Mouse (Mus musculus) heart, embryonic 16.5 days (tissue): ENCODE data around the gene Pxylp1. TPM values are rescaled to one million over a fixed set of nuclear protein-coding genes. Genes with fewer than 3 reads are reported as not detected.

ENCODE experiments used
- ATAC-seq: fragments of 200-750 bp; cut with Nextera tagmentation; replicated peaks from 2 replicates; pipeline ENCODE4 v1.8.0; 2017; ENCODE audit warnings: moderate number of reproducible peaks; ENCODE audit not compliant: insufficient read depth, low FRiP score; ENCODE audit errors: extremely low read depth
- H3K27ac ChIP-seq: fragments of 300-500 bp; sonication (generic); 2 replicates; pipeline ENCODE4 v1.5.1; 2014; ENCODE audit warnings: mild to moderate bottlenecking, low read length, control low read depth, moderate library complexity
- H3K27me3 ChIP-seq: fragments of 300-500 bp; sonication (generic); 2 replicates; pipeline ENCODE4 v1.6.1; 2014; ENCODE audit warnings: low read length, mixed read lengths; ENCODE audit not compliant: control insufficient read depth, insufficient read depth
- H3K36me3 ChIP-seq: fragments of 300-500 bp; sonication (generic); 2 replicates; pipeline ENCODE4 v1.6.1; 2014; ENCODE audit not compliant: control insufficient read depth, insufficient read depth
- H3K4me1 ChIP-seq: fragments of 300-500 bp; sonication (generic); 2 replicates; pipeline ENCODE4 v1.6.1; 2014; ENCODE audit warnings: low read length, mixed read lengths; ENCODE audit not compliant: control insufficient read depth, insufficient read depth
- H3K4me2 ChIP-seq: fragments of 300-500 bp; sonication (generic); 2 replicates; pipeline ENCODE4 v1.6.1; 2014; ENCODE audit warnings: low read depth, mild to moderate bottlenecking, control low read depth, low read length
- H3K4me3 ChIP-seq: fragments of 300-500 bp; sonication (generic); 2 replicates; pipeline ENCODE4 v1.5.1; 2014; ENCODE audit warnings: mild to moderate bottlenecking, control low read depth, low read length
- H3K9ac ChIP-seq: fragments of 300-500 bp; sonication (generic); 2 replicates; pipeline ENCODE4 v1.6.1; 2014; ENCODE audit warnings: low read length, control low read depth
- H3K9me3 ChIP-seq: fragments of 300-500 bp; sonication (generic); replicated peaks from 2 replicates; pipeline ENCODE4 v1.6.1; 2016; ENCODE audit warnings: low read length; ENCODE audit not compliant: control insufficient read depth
- WGBS: fragments of 180-500 bp; shearing (Covaris S2); extraction: QIAGEN DNeasy Blood & Tissue Kit; methylation state at CpG from one replicate; pipeline ENCODE4 v1.1.7; 2014; 5-methylcytosine and 5-hydroxymethylcytosine counted together
- polyA plus RNA-seq: library from polyadenylated mRNA; unstranded; fragments of >200 nt; fragmentation: Nextera tagmentation; extraction: Ambion mirVana; gene quantifications from 2 replicates; pipeline ENCODE4 v1.2.1, GENCODE M21; 2015

The Pxylp1 gene
- polyA plus RNA-seq, 1 experiment from 2014 or later, result 25.8 TPM

DNA sequence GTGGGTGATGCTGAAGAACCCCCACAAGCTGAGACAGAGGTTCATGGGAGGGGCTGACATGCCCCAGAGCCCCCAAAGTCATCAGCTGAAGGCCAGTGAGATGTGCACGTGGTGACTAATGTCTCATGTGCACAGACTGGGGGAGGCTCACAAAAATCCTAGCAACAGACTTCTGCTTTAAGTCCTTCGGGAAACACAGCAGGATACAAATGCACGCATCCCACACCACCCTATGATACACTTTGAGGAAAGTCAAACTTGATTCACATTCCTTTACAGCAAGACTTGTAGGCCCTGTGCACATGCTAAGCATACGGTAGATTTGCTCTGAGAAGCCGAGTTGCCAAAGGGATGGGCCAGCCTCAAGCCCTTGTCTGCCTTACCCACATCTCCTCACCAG lies 53.1 kb downstream of the Pxylp1 start:
- ATAC-seq, result 0 out of 2 replicates have a peak, but pooled peaks have one; percentile 4
- no peak overlapping the region for H3K4me2 ChIP-seq
- H3K36me3 ChIP-seq, result 0 out of 2 replicates have a peak, but pooled peaks cover 2% of the 10 kb centered on the region
- no peak overlapping the region for H3K27ac ChIP-seq
- H3K9me3 ChIP-seq, result no peaks in the 10 kb centered on the region; the same call in 1 of the 2 replicates
- WGBS, result 87% methylated on average over 5 of the region's 5 CpGs
- no peak overlapping the region for H3K9ac ChIP-seq
- no peaks in the 10 kb centered on the region for H3K4me1 ChIP-seq
- no peak overlapping the region for H3K4me3 ChIP-seq
- no peaks in the 10 kb centered on the region for H3K27me3 ChIP-seq

DNA sequence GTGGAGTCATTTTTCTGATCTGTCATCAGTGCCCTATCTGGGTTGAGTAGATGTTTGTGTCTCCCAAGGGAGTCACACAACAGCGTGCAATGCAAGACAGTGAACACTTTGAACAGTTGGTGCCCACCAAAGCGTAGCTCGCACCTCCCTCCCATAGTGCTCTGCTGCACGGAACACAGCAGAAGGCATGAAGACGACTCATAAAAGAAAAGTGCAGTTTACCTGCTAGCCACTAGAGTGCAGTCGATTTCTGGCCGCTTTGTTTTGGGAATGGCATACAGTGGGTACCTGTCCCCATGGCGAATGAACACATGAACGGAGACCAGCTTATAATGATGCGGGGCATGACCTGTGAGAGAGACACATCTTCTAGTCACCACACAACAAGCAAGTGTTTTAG lies 53.6 kb downstream of the Pxylp1 start:
- H3K4me3 ChIP-seq, result no peak overlapping the region
- H3K9ac ChIP-seq, result no peak overlapping the region
- H3K27ac ChIP-seq, result no peak overlapping the region
- no peaks in the 10 kb centered on the region; the same call in 1 of the 2 replicates for H3K9me3 ChIP-seq
- WGBS, result 32% methylated on average over 10 of the region's 10 CpGs
- no peaks in the 10 kb centered on the region for H3K27me3 ChIP-seq
- 0 out of 2 replicates have a peak, but pooled peaks cover 2% of the 10 kb centered on the region for H3K36me3 ChIP-seq
- peak; percentile 33; the same call in 1 of the 2 replicates for ATAC-seq
- no peaks in the 10 kb centered on the region for H3K4me1 ChIP-seq
- no peak overlapping the region for H3K4me2 ChIP-seq

DNA sequence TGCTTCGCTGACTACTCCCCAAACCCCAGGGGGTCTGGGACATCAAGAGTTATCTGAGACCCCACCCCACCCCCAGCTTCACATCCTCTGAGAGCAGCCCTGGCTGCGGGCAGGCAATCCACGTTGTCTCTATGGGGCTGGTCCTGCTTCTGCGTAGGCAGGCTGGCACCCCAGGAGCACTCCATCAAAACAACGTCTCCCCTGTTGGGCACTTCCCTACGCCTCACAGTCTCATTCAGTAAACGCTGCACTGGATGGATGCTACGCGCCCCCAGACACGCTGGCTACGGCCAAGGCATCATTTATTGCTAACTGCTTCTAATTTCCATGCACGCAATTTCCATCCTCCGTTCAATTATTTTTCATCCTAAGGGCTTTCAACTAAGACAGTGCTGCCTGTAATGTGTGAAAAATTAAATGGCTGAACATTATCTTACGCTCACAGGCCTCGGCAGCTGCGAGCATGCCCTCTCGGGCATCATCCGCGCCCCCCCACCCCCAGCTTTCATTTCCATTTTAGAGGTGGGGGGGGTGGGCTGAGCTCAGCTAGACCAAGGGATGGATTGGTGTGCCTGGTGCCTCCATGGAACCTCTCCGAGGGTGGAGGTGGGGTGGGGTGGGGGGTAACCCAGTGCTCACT lies 54.6 kb downstream of the Pxylp1 start:
- no peak overlapping the region for H3K4me2 ChIP-seq
- ATAC-seq, result no peak
- H3K9me3 ChIP-seq, result no peaks in the 10 kb centered on the region; the same call in 1 of the 2 replicates
- H3K4me1 ChIP-seq, result peaks cover 7% of the 10 kb centered on the region
- H3K27me3 ChIP-seq, result no peaks in the 10 kb centered on the region
- H3K27ac ChIP-seq, result no peak overlapping the region
- H3K9ac ChIP-seq, result no peak overlapping the region
- H3K4me3 ChIP-seq, result no peak overlapping the region
- 61% methylated on average over 20 of the region's 20 CpGs for WGBS
- 0 out of 2 replicates have a peak, but pooled peaks cover 2% of the 10 kb centered on the region for H3K36me3 ChIP-seq

DNA sequence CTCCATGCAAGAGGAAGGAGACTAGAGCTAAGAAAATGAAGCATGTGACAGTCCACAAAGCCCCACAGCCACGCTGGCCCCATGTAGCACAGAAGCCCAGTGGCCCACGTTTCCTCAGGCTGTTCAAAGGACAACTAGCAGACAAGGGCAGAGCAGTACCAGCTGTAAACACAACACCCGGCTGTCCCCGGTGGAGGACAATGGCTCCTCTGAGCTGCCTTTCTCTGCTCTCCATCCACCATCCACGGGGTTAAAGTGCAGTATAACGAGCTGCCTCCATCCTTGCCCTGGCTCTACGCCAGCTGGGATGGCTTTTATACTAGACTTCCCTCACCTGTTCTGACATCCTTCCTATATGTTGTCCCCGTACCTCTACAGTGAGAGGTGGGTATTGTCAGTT lies 55.5 kb downstream of the Pxylp1 start:
- no peak overlapping the region for H3K4me2 ChIP-seq
- peaks cover 7% of the 10 kb centered on the region for H3K4me1 ChIP-seq
- no peaks in the 10 kb centered on the region for H3K27me3 ChIP-seq
- no peak overlapping the region for H3K27ac ChIP-seq
- WGBS, result 48% methylated on average over 8 of the region's 8 CpGs
- H3K9ac ChIP-seq, result no peak overlapping the region
- H3K9me3 ChIP-seq, result no peaks in the 10 kb centered on the region
- no peak for ATAC-seq
- H3K4me3 ChIP-seq, result no peak overlapping the region
- 0 out of 2 replicates have a peak, but pooled peaks cover 2% of the 10 kb centered on the region for H3K36me3 ChIP-seq

DNA sequence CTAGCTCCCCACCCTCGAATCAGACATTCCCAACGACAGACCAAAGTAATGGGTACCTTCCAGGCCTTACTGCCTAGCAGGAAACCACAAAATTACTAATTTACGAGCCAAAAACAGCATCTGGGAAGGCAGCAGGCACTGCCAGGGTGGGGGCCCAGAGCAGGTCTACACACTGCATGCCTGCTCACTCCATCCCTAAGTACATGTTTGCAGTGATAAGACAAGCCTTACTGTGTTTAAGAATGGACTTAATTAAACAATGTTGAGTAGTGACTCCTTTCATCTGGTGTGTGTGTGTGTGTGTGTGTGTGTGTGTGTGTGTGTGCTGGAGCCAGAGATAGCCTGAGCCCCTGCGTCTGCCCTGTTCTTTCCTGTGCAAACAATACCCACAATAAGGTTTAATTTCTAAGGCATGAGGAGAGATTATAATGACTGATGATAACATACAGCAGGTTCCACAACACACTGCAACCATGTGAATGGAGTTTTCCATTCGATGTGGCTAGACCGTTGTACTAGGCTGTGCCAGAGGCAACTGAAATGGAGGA lies 57.0 kb downstream of the Pxylp1 start:
- Histone ChIP-seq H3K9ac (no peak overlapping the region), H3K27ac (no peak overlapping the region), H3K27me3 (no peaks in the 10 kb centered on the region), H3K4me1 (peaks cover 7% of the 10 kb centered on the region), H3K4me2 (no peak overlapping the region), H3K4me3 (no peak overlapping the region), H3K36me3 (0 out of 2 replicates have a peak, but pooled peaks cover 2% of the 10 kb centered on the region), H3K9me3 (no peaks in the 10 kb centered on the region)
- whole genome bisulfite sequencing, result 69% methylated on average over 6 of the region's 6 CpGs
- ATAC-seq, result no peak

DNA sequence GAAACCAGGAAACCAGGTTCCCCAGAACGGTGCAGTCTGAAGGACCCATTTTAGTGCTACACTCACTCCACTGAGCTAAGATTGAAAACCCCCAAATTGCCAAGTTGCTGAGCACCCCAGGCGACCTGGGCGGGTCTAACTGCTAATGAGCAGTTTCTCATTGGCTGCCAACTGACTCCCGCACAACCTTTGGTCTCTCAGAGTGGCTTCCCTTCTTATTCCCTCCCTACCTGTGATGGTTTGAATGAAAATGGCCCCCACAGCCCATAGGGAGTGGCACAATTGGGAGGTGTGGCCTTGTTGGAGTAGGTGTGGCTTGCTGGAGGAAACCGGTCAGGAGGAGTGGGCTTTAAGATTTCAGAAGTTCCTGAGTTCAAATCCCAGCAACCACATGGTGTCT lies 58.9 kb downstream of the Pxylp1 start:
- H3K4me2 ChIP-seq, result no peak overlapping the region
- ATAC-seq, result no peak
- 0 out of 2 replicates have a peak, but pooled peaks cover 2% of the 10 kb centered on the region for H3K36me3 ChIP-seq
- WGBS, result 71% methylated on average over 5 of the region's 5 CpGs
- no peak overlapping the region for H3K9ac ChIP-seq
- H3K4me3 ChIP-seq, result no peak overlapping the region
- no peaks in the 10 kb centered on the region for H3K9me3 ChIP-seq
- H3K4me1 ChIP-seq, result peaks cover 7% of the 10 kb centered on the region
- H3K27ac ChIP-seq, result no peak overlapping the region
- no peaks in the 10 kb centered on the region for H3K27me3 ChIP-seq

DNA sequence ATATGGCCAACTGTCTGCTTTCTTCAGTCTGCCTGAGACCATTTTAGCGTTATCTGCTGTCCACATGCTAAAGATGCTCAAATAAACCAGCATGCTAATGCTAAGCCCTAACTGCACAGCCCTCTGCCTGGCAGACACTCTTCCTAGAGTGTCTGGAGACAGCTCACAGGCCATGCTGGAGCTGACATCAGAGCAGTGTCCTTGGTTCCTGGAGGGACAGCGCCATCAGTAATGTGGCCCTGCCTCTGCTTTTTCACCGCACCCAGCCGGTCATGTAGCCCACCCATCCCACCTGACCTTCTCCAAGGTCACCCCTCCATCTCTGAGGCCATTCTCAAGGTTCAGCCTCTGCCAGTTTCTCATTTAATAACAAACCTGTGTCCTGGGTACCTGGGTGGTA lies 60.0 kb downstream of the Pxylp1 start:
- ATAC-seq, result no peak
- Histone ChIP-seq H3K4me2 (no peak overlapping the region), H3K9me3 (no peaks in the 10 kb centered on the region), H3K4me1 (peaks cover 7% of the 10 kb centered on the region), H3K9ac (no peak overlapping the region), H3K4me3 (no peak overlapping the region), H3K27ac (no peak overlapping the region), H3K27me3 (no peaks in the 10 kb centered on the region), H3K36me3 (0 out of 2 replicates have a peak, but pooled peaks cover 2% of the 10 kb centered on the region)
- WGBS, result 37% methylated on average over 4 of the region's 4 CpGs

DNA sequence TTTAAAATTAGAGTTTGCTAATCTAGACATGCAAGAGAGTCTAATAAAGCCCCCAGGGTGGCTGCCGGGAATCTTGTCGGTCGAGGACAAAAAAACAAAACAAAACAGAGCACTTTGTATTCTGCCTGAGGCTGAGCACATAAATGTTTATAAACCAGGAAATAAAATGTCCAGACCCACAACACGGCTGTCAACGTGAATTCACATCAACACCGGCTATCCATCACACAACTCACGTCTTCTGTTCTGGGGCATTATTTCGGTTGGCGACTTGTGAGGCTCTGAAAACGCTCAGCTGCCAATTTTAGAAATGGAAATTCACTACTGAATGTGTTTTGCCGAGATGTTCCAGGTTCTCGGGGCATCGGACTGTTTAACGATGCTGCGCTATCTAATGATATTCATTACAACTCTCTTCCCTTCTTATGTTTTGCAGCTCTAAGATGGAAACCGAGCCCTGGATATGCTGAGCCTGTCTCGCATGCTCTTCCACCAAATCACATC lies 61.6 kb downstream of the Pxylp1 start:
- Histone ChIP-seq H3K4me2 (no peak overlapping the region), H3K9ac (no peak overlapping the region), H3K9me3 (no peaks in the 10 kb centered on the region), H3K27me3 (no peaks in the 10 kb centered on the region), H3K4me1 (peaks cover 7% of the 10 kb centered on the region), H3K36me3 (0 out of 2 replicates have a peak, but pooled peaks cover 1% of the 10 kb centered on the region), H3K27ac (no peak overlapping the region), H3K4me3 (no peak overlapping the region)
- ATAC-seq, result no peak
- WGBS, result 75% methylated on average over 17 of the region's 17 CpGs

DNA sequence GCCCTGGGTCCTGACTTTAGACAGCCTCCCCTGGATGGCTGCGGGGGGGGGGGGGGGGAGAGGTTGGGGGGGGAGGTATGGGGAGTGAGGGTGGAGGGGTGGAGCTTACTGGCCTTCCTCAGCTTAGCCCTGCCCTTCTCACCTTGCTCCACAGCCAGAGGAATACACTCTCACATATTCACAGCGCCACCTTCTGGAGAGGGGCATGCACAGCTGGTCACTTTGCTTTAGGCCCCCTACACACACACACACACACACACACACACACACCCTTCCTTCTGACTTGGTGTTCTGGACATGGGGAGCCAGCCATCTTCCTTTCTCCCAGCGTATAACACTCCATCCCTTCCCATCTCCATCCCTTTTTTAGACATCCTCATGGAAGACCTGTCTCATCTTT lies 62.8 kb downstream of the Pxylp1 start:
- H3K4me1 ChIP-seq, result peaks cover 7% of the 10 kb centered on the region

More for the DNA sequence above, 62.8 kb downstream of the Pxylp1 start:
- H3K9ac ChIP-seq, result no peak overlapping the region
- H3K27me3 ChIP-seq, result no peaks in the 10 kb centered on the region
- H3K36me3 ChIP-seq, result peaks cover 2% of the 10 kb centered on the region; the same call in 1 of the 2 replicates
- H3K4me3 ChIP-seq, result no peak overlapping the region
- no peak overlapping the region for H3K27ac ChIP-seq
- 96% methylated on average over 3 of the region's 3 CpGs for WGBS
- H3K9me3 ChIP-seq, result no peaks in the 10 kb centered on the region
- H3K4me2 ChIP-seq, result no peak overlapping the region
- ATAC-seq, result no peak
